Mouse (Mus musculus): Measurements from ENCODE around the gene Xlr3b. TPM values are rescaled to one million over a fixed set of nuclear protein-coding genes. Genes with fewer than 3 reads are reported as not detected.
"Not testable (repeated sequence)": the region's sequence is repeated elsewhere in the genome, so short reads cannot be mapped to it uniquely, and the experiment has no call there.

Xlr3b gene
- polyA plus RNA-seq (2012; rRNA removed): 0.08 and 0.23 TPM in 2 replicates

- 84% methylated on average over 11 of the region's 12 CpGs for WGBS
- not testable (repeated sequence) for H3K36me3 ChIP-seq (ENCODE audit: control insufficient read depth, insufficient read depth, low read length); H3K27me3 ChIP-seq (ENCODE audit: control insufficient read depth, insufficient read depth, low read length); H3K4me3 ChIP-seq (ENCODE audit: low read depth, low read length); H3K27ac ChIP-seq (ENCODE audit: insufficient read depth, low read depth, low read length); H3K4me1 ChIP-seq (ENCODE audit: control insufficient read depth, insufficient read depth, insufficient read length, low read length)
These were observed at the start of gene Xlr3b for GRCm38 (mm10) chrX:73191934-73192333. Gene Xlr3b, plus strand, starts transcription at chrX:73192207.

GRCm38 (mm10) chrX:73143218-73143618 lies 48.8 kb upstream of the Xlr3b start:
- not testable (repeated sequence) for H3K27ac ChIP-seq (ENCODE audit: insufficient read depth, low read depth, low read length); H3K4me1 ChIP-seq (ENCODE audit: control insufficient read depth, insufficient read depth, insufficient read length, low read length); H3K36me3 ChIP-seq (ENCODE audit: control insufficient read depth, insufficient read depth, low read length); H3K4me3 ChIP-seq (ENCODE audit: low read depth, low read length); H3K27me3 ChIP-seq (ENCODE audit: control insufficient read depth, insufficient read depth, low read length)
- WGBS: no CpG with 5 or more reads among the region's 7 CpGs

- H3K27ac ChIP-seq (ENCODE audit: insufficient read depth, low read depth, low read length); H3K27me3 ChIP-seq (ENCODE audit: control insufficient read depth, insufficient read depth, low read length); H3K4me3 ChIP-seq (ENCODE audit: low read depth, low read length); H3K4me1 ChIP-seq (ENCODE audit: control insufficient read depth, insufficient read depth, insufficient read length, low read length); H3K36me3 ChIP-seq (ENCODE audit: control insufficient read depth, insufficient read depth, low read length): not testable (repeated sequence)
- no CpG with 5 or more reads among the region's 20 CpGs for WGBS
These were observed 43.5 kb upstream of the Xlr3b start, which contains the start of gene Xlr5b for GRCm38 (mm10) chrX:73148496-73148895. Gene Xlr5b, plus strand, starts transcription at chrX:73148796.

- no CpG with 5 or more reads among the region's 7 CpGs for WGBS
- not testable (repeated sequence) for H3K4me1 ChIP-seq (ENCODE audit: control insufficient read depth, insufficient read depth, insufficient read length, low read length); H3K36me3 ChIP-seq (ENCODE audit: control insufficient read depth, insufficient read depth, low read length); H3K4me3 ChIP-seq (ENCODE audit: low read depth, low read length); H3K27ac ChIP-seq (ENCODE audit: insufficient read depth, low read depth, low read length); H3K27me3 ChIP-seq (ENCODE audit: control insufficient read depth, insufficient read depth, low read length)
These were observed 42.7 kb upstream of the Xlr3b start, which contains the start of gene DXBay18 for GRCm38 (mm10) chrX:73149350-73149749. Gene DXBay18, minus strand, starts transcription at chrX:73149450.

- H3K27ac ChIP-seq (ENCODE audit: insufficient read depth, low read depth, low read length); H3K36me3 ChIP-seq (ENCODE audit: control insufficient read depth, insufficient read depth, low read length); H3K27me3 ChIP-seq (ENCODE audit: control insufficient read depth, insufficient read depth, low read length); H3K4me3 ChIP-seq (ENCODE audit: low read depth, low read length); H3K4me1 ChIP-seq (ENCODE audit: control insufficient read depth, insufficient read depth, insufficient read length, low read length): not testable (repeated sequence)
- WGBS: 73% methylated on average over 6 of the region's 15 CpGs
These were observed 15.1 kb upstream of the Xlr3b start, which contains the start of gene Spin2d for GRCm38 (mm10) chrX:73176889-73177288. Gene Spin2d, minus strand, starts transcription at chrX:73176989.

- not testable (repeated sequence) for H3K4me3 ChIP-seq (ENCODE audit: low read depth, low read length); H3K27ac ChIP-seq (ENCODE audit: insufficient read depth, low read depth, low read length); H3K4me1 ChIP-seq (ENCODE audit: control insufficient read depth, insufficient read depth, insufficient read length, low read length); H3K36me3 ChIP-seq (ENCODE audit: control insufficient read depth, insufficient read depth, low read length); H3K27me3 ChIP-seq (ENCODE audit: control insufficient read depth, insufficient read depth, low read length)
- 83% methylated on average over 18 of the region's 19 CpGs for WGBS
These were observed 22.0 kb downstream of the Xlr3b start, which contains the start of gene Xlr4b for GRCm38 (mm10) chrX:73213819-73214564. Gene Xlr4b, plus strand, starts transcription at chrX:73214333.

- Histone ChIP-seq H3K4me1 (ENCODE audit: control insufficient read depth, insufficient read depth, insufficient read length, low read length) (peaks cover 2% of the 10 kb centered on the region; the same call in 1 of the 2 replicates), H3K27me3 (ENCODE audit: control insufficient read depth, insufficient read depth, low read length) (no peaks in the 10 kb centered on the region), H3K27ac (ENCODE audit: insufficient read depth, low read depth, low read length) (no peak overlapping the region), H3K4me3 (ENCODE audit: low read depth, low read length) (no peak overlapping the region), H3K36me3 (ENCODE audit: control insufficient read depth, insufficient read depth, low read length) (no peaks in the 10 kb centered on the region)
- TF ChIP-seq CTCF (IDR thresholded peaks at IDR 0.05; ENCODE audit: extremely low read depth, insufficient read length, insufficient replicate concordance, low read depth, low read length) (no peak), POLR2A (IDR thresholded peaks at IDR 0.05; ENCODE audit: low read depth, low read length) (no peak)
- WGBS: 54% methylated on average over 1 of the region's 1 CpGs
These were observed 33.4 kb downstream of the Xlr3b start for GRCm38 (mm10) chrX:73225365-73225764.

GRCm38 (mm10) chrX:73227914-73228605 lies 36.1 kb downstream of the Xlr3b start, which contains the start of gene F8a:
Gene F8a, plus strand, starts transcription at chrX:73228291.
- Histone ChIP-seq H3K4me1 (ENCODE audit: control insufficient read depth, insufficient read depth, insufficient read length, low read length) (peaks cover 2% of the 10 kb centered on the region; the same call in 1 of the 2 replicates), H3K4me3 (ENCODE audit: low read depth, low read length) (peak within 1 kb of the TSS; percentile 83), H3K27ac (ENCODE audit: insufficient read depth, low read depth, low read length) (peak within 1 kb of the TSS; percentile 90), H3K36me3 (ENCODE audit: control insufficient read depth, insufficient read depth, low read length) (no peaks in the 10 kb centered on the region), H3K27me3 (ENCODE audit: control insufficient read depth, insufficient read depth, low read length) (no peaks in the 10 kb centered on the region)
- 11% methylated on average over 39 of the region's 39 CpGs for WGBS
- no peak for TF ChIP-seq CTCF (IDR thresholded peaks at IDR 0.05; ENCODE audit: extremely low read depth, insufficient read length, insufficient replicate concordance, low read depth, low read length)
- TF ChIP-seq POLR2A (IDR thresholded peaks at IDR 0.05; ENCODE audit: low read depth, low read length): peak; percentile 78; the same call in 1 of the 2 replicates
